Mouse (Mus musculus) small intestine, adult 2 months (tissue): Measurements from ENCODE around the gene Tbcb. TPM values are rescaled to one million over a fixed set of nuclear protein-coding genes. Genes with fewer than 3 reads are reported as not detected.

Experiments used
- H3K27ac ChIP-seq: fragments of 200-500 bp; 2 replicates; pipeline ENCODE4 v1.5.1; 2012; ENCODE audit warnings: low read depth, low read length, control low read depth, inconsistent platforms; ENCODE audit not compliant: insufficient read depth
- H3K27me3 ChIP-seq: fragments of 200-500 bp; 2 replicates; pipeline ENCODE4 v1.6.1; 2012; ENCODE audit warnings: mild to moderate bottlenecking, moderate library complexity, low read length, inconsistent platforms; ENCODE audit not compliant: control insufficient read depth, insufficient read depth
- H3K36me3 ChIP-seq: fragments of 200-500 bp; 2 replicates; pipeline ENCODE4 v1.6.1; 2012; ENCODE audit warnings: mild to moderate bottlenecking, low read length, control low read depth, inconsistent platforms; ENCODE audit not compliant: control insufficient read depth, insufficient read depth
- H3K4me1 ChIP-seq: fragments of 200-500 bp; 2 replicates; pipeline ENCODE4 v1.6.1; 2012; ENCODE audit warnings: low read length, inconsistent platforms, mixed read lengths; ENCODE audit not compliant: control insufficient read depth, insufficient read depth, insufficient read length
- H3K4me3 ChIP-seq: fragments of 200-500 bp; 2 replicates; pipeline ENCODE4 v1.5.1; 2012; ENCODE audit warnings: low read depth, mild to moderate bottlenecking, control low read depth, inconsistent platforms, low read length, moderate library complexity
- CTCF ChIP-seq: fragments of 200-500 bp; IDR thresholded peaks from 2 replicates; pipeline ENCODE4 v1.5.1; 2012; ENCODE audit warnings: low read depth, mild to moderate bottlenecking, control low read depth, inconsistent platforms, low read length, moderate library complexity, mixed read lengths; ENCODE audit not compliant: insufficient replicate concordance, insufficient read length; ENCODE audit errors: extremely low read depth
- POLR2A ChIP-seq: fragments of 200-500 bp; IDR thresholded peaks from 2 replicates; pipeline ENCODE4 v1.6.1; 2012; ENCODE audit warnings: low read depth, mild to moderate bottlenecking, control low read depth, inconsistent platforms, low read length, moderate library complexity
- WGBS: fragments of 180-500 bp; shearing (Covaris S2); methylation state at CpG from one replicate; pipeline ENCODE4 v1.1.7; 2018; 5-methylcytosine and 5-hydroxymethylcytosine counted together
- polyA plus RNA-seq: library from polyadenylated mRNA; depleted of rRNA; stranded (reverse); fragments of >200 nt; gene quantifications from 2 replicates; pipeline ENCODE4 v1.2.3, GENCODE M21; 2012; rRNA removed

The Tbcb gene
- polyA plus RNA-seq, 1 experiment: 45.2 TPM

GRCm38 (mm10) chr7:30181308-30181707 lies 50.8 kb downstream of the Tbcb start:
- under 1% methylated on average over 4 of the region's 4 CpGs for WGBS
- Histone ChIP-seq H3K27ac (no peak overlapping the region), H3K4me1 (peaks cover 15% of the 10 kb centered on the region), H3K4me3 (no peak overlapping the region), H3K36me3 (peaks cover 22% of the 10 kb centered on the region), H3K27me3 (no peaks in the 10 kb centered on the region)
- TF ChIP-seq POLR2A: no peak
- peak; percentile 72; the same call in 1 of the 2 replicates for TF ChIP-seq CTCF

GRCm38 (mm10) chr7:30178256-30178655 lies 53.8 kb downstream of the Tbcb start:
- Histone ChIP-seq H3K27me3 (no peaks in the 10 kb centered on the region), H3K4me3 (no peak overlapping the region), H3K4me1 (no peaks in the 10 kb centered on the region), H3K27ac (no peak overlapping the region), H3K36me3 (peaks cover 17% of the 10 kb centered on the region)
- WGBS: 89% methylated on average over 11 of the region's 11 CpGs
- TF ChIP-seq CTCF (no peak), POLR2A (no peak)

- no peaks in the 10 kb centered on the region for H3K27me3 ChIP-seq
- TF ChIP-seq CTCF (no peak), POLR2A (no peak)
- H3K27ac ChIP-seq: no peak overlapping the region
- peaks cover 17% of the 10 kb centered on the region for H3K36me3 ChIP-seq
- 75% methylated on average over 12 of the region's 12 CpGs for WGBS
- no peak overlapping the region for H3K4me3 ChIP-seq
- H3K4me1 ChIP-seq: no peaks in the 10 kb centered on the region
Observed at GRCm38 (mm10) chr7:30176474-30176873, 55.6 kb downstream of the Tbcb start.

Other genes with a start within 250 kb of the Tbcb start
- 1.3 and 2.3 TPM in 2 replicates for gene Zfp568, start 248.3 kb downstream of the Tbcb start, polyA plus RNA-seq
- 0.58 and 0.62 TPM in 2 replicates for gene Zfp14, start 180.9 kb downstream of the Tbcb start, polyA plus RNA-seq
- gene Zfp82, start 159.4 kb downstream of the Tbcb start, polyA plus RNA-seq: 0.23 and 0.25 TPM in 2 replicates
- gene Gm26920, start 141.9 kb downstream of the Tbcb start, polyA plus RNA-seq: 0.06 TPM in 1 of 2 replicates, not detected in the other
- gene Zfp566, start 141.7 kb downstream of the Tbcb start, polyA plus RNA-seq: 0.11 and 0.95 TPM in 2 replicates
- gene Zfp260, start 137.5 kb downstream of the Tbcb start, polyA plus RNA-seq: 2.6 and 7.1 TPM in 2 replicates
- gene Zfp382, start 110.3 kb downstream of the Tbcb start, polyA plus RNA-seq: 0.06 and 0.19 TPM in 2 replicates
- gene Zfp146, start 62.5 kb downstream of the Tbcb start, polyA plus RNA-seq: 2.6 and 3.0 TPM in 2 replicates
- 47.5 and 165 TPM in 2 replicates for gene Cox7a1, start 48.1 kb downstream of the Tbcb start, polyA plus RNA-seq
- gene Capns1, start 33.5 kb downstream of the Tbcb start, polyA plus RNA-seq: 351 and 819 TPM in 2 replicates
- 59.2 and 86.9 TPM in 2 replicates for gene Polr2i, start 324 bp downstream of the Tbcb start, polyA plus RNA-seq
- gene Ovol3, start 3.5 kb upstream of the Tbcb start, polyA plus RNA-seq: 0.15 TPM in 1 of 2 replicates, not detected in the other
- 0.16 TPM in 1 of 2 replicates, not detected in the other for gene Thap8, start 47.8 kb upstream of the Tbcb start, polyA plus RNA-seq
- 6.5 and 15.9 TPM in 2 replicates for gene Wdr62, start 48.1 kb upstream of the Tbcb start, polyA plus RNA-seq
- gene Clip3, start 59.5 kb upstream of the Tbcb start, polyA plus RNA-seq: 6.4 and 9.0 TPM in 2 replicates
- 86.9 and 141 TPM in 2 replicates for gene Alkbh6, start 76.4 kb upstream of the Tbcb start, polyA plus RNA-seq
- 13.5 and 30.5 TPM in 2 replicates for gene Syne4, start 82.5 kb upstream of the Tbcb start, polyA plus RNA-seq
- gene E130208F15Rik, start 89.5 kb upstream of the Tbcb start, polyA plus RNA-seq: 0.36 and 0.63 TPM in 2 replicates
- gene Sdhaf1, start 91.6 kb upstream of the Tbcb start, polyA plus RNA-seq: 15.2 and 23.4 TPM in 2 replicates
- 12.7 and 28.1 TPM in 2 replicates for gene Lrfn3, start 130.5 kb upstream of the Tbcb start, polyA plus RNA-seq
- gene Tyrobp, start 181.5 kb upstream of the Tbcb start, polyA plus RNA-seq: 101 and 135 TPM in 2 replicates
- 33.7 and 56.1 TPM in 2 replicates for gene Hcst, start 187.6 kb upstream of the Tbcb start, polyA plus RNA-seq
- 5.0 and 9.2 TPM in 2 replicates for gene Nfkbid, start 189.5 kb upstream of the Tbcb start, polyA plus RNA-seq
- 32.1 and 193 TPM in 2 replicates for gene Aplp1, start 213.3 kb upstream of the Tbcb start, polyA plus RNA-seq
- gene Kirrel2, start 225.4 kb upstream of the Tbcb start, polyA plus RNA-seq: 0.18 and 0.27 TPM in 2 replicates
- 0.14 and 7.6 TPM in 2 replicates for gene Nphs1, start 226.0 kb upstream of the Tbcb start, polyA plus RNA-seq